Mouse (Mus musculus) megakaryocyte, embryonic 14.5 days (primary cell): ENCODE data around the gene Cyba.

Source experiments
- FLI1 ChIP-seq: IDR thresholded peaks from 2 replicates; pipeline ENCODE4 v1.6.1; 2012; ENCODE audit warnings: low read length, inconsistent platforms, mixed read lengths
- GATA1 ChIP-seq: IDR thresholded peaks from 3 replicates; pipeline ENCODE4 v1.6.1; 2012; ENCODE audit warnings: mixed read lengths, low read length, inconsistent platforms, borderline replicate concordance

DNA sequence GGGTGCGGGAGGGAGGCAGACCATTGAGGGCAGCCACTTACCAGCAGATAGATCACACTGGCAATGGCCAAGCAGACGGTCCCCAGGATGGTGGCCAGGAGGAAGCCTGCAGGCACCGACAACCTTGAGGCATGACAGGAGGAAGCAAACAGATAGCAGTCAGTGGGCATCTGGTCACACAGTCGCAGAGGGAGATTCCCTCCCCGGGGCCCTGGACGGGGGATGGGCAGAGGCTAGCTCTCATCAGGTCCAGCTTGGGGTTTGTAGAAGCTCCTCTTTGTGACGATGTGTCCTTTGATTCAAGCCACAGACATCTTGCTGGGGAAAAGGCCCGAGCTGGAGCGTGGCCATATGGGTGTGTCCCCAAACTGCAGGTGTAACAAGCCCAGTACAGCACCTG is 6.6 kb downstream of the Cyba start:
- TF ChIP-seq GATA1 = no peak
- TF ChIP-seq FLI1 = no peak
